Mouse (Mus musculus): Measurements from ENCODE around the gene Pth1r. TPM values are rescaled to one million over a fixed set of nuclear protein-coding genes. Genes with fewer than 3 reads are reported as not detected.

Pth1r gene
- total RNA-seq, 2 experiments from 2014 or later = not detected

DNA sequence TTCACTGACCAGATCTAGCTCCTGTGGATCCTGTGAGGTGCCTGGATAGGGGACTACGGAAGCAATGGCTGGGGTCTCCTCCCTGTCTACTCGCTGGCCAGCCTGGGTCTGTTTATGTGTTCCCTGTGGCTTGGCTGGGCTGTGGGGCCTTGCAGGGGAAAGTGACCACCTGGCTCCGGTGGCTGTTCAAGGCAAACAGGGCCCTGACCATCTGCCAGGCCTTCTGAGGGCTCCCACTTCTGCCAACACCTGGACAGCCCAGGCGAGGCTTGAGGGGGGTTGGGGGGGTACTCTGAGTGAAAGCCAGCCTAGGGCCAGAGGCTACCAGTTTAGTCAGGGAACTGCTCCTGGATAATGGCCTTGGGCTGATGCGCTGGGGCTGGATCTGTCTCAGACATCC, 27.0 kb downstream of the Pth1r start:
- no peak for ATAC-seq (replicated peaks; ENCODE audit: low FRiP score, poor library complexity, severe bottlenecking)

GRCm38 (mm10) chr9:110718810-110719209, 28.1 kb downstream of the Pth1r start:
- ATAC-seq (replicated peaks; ENCODE audit: low FRiP score, poor library complexity, severe bottlenecking) = no peak

GRCm38 (mm10) chr9:110718071-110718470, 28.9 kb downstream of the Pth1r start:
- ATAC-seq (replicated peaks; ENCODE audit: low FRiP score, poor library complexity, severe bottlenecking) = no peak

GRCm38 (mm10) chr9:110716775-110717174, 30.2 kb downstream of the Pth1r start:
- ATAC-seq (replicated peaks; ENCODE audit: low FRiP score, poor library complexity, severe bottlenecking) = peak; percentile 47; the same call in 1 of the 2 replicates

GRCm38 (mm10) chr9:110715426-110715825, 31.5 kb downstream of the Pth1r start:
- no peak for ATAC-seq (replicated peaks; ENCODE audit: low FRiP score, poor library complexity, severe bottlenecking)

GRCm38 (mm10) chr9:110713389-110713788, 33.6 kb downstream of the Pth1r start:
- ATAC-seq (replicated peaks; ENCODE audit: low FRiP score, poor library complexity, severe bottlenecking) = no peak

DNA sequence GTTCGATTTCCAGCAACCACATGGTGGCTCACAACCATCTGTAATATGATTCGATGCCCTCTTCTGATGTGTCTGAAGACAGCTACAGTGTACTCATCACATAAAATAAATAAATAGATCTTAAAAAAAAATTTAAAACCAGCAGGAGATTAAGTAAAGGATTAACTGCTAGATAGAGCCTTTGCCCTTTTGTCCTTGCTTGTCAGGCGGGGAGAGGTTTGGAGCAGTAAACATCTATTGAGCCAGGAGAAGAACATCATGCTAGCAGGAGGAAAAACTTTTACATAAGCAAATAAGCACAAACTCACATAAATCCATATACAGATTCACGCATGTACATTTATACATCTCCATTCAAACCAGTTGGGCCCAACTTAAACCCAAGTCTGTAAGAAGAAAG, 34.4 kb downstream of the Pth1r start:
- ATAC-seq (replicated peaks; ENCODE audit: low FRiP score, poor library complexity, severe bottlenecking) = no peak

- ATAC-seq (replicated peaks; ENCODE audit: low FRiP score, poor library complexity, severe bottlenecking) = no peak
Observed at GRCm38 (mm10) chr9:110711996-110712395, 34.9 kb downstream of the Pth1r start.

DNA sequence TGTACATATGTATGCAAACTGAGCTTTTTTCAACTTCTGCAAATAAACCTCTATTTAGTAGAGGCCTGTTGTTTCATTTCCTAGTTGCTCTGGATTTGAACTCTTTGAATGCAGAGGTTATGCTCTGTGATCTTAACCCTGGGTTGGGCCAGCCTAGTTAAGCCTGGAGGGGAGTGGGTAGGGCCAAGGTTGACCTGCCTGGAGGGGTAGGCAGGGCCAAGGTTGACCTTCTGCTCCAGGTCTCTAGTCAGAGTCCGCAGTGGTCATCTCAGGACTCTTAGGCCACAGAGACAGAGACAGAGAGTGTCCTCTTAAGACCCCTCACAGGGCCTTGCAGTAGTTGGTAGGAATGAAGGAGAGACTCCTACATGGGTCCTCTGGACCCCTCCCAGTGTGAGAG, 35.4 kb downstream of the Pth1r start:
- ATAC-seq (replicated peaks; ENCODE audit: low FRiP score, poor library complexity, severe bottlenecking) = no peak

GRCm38 (mm10) chr9:110709640-110710258, 37.2 kb downstream of the Pth1r start:
- peak; percentile 92 for ATAC-seq (replicated peaks; ENCODE audit: low FRiP score, poor library complexity, severe bottlenecking)

- no peak for ATAC-seq (replicated peaks; ENCODE audit: low FRiP score, poor library complexity, severe bottlenecking)
Observed at GRCm38 (mm10) chr9:110706784-110707183, 40.2 kb downstream of the Pth1r start.

DNA sequence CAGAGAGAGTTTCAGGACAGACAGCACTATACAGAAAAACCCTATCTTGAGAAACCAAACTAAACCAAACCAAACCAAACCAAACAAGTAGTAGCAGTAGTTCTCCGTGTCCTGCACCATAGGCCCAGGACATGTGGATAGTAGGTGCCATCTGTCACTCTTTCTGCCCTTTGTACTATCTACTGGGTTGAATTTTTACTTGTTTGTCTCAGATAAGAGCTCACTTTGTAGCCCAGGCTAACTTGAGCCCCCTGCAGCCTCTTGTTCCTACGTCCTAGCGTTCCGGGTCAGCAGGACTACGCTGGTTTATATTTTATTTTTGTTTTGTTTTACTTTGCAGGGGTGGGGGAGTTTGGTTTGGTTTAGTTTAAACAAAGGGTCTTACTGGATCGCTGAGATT, 43.0 kb downstream of the Pth1r start:
- no peak for ATAC-seq (replicated peaks; ENCODE audit: low FRiP score, poor library complexity, severe bottlenecking)

- no peak for ATAC-seq (replicated peaks; ENCODE audit: low FRiP score, poor library complexity, severe bottlenecking)
Observed at GRCm38 (mm10) chr9:110702848-110703247, 44.1 kb downstream of the Pth1r start.

DNA sequence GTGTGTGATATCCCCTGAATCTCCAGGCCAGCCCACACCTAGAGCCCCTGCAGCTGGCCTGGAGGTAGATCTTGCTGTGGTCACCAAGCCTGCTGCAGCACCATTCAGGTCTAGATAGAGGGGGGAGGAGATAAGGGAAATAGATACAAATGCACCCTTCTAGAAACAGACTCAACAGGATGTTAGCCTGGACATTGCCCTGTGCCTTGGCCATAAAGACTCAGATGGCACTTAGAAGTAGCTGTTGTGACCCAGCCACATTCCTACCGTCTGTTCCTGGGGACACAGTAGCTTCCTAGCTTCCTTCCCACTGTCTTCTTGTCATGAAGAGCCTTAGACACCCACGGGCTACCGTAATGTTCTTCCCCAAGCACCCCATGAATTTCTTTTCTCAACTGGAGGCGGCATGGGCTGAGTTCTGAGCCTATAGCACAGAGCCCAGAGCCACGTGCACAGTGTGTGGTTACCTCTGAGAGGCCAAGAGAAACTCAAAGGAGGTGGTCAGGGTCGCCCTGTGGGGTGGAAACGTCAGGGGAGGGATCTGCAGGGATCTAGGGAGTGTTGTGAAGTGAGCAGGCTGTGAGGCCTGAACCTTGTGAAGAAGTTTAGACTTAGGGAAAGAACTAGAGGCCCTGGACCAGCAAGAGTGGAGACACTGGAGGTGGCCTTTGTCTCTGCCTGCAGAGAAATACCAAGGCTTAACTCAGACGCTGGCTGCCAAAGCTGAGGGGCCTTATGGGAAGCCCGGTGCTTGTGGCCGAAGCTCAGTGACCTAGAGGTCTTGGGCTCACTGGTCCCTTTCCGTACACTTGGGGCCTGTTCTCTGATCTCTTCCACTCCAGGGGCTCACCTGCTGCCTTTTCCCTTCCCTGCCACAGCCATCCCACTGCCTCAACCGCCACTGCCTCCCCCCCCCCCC, 45.6 kb downstream of the Pth1r start:
- ATAC-seq (replicated peaks; ENCODE audit: low FRiP score, poor library complexity, severe bottlenecking) = no peak

DNA sequence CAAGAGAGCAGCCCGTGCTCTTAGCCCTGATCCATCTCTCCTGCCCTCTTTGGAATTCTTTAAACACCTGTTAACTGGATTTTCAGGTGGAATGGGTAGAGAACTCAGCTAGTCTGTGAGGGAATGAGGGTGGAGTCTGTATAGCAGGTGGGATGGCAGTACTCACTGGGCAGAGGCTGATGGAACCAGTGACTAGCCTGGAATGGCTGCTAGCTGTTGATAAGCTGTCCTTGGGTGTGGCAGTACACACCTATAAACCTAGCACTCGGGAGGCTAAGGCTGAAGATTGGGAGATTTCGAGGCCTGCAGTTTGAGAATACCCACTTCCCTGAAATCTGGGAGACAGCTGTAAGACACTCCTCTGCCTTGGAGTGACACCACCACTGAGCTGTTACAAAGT, 47.4 kb downstream of the Pth1r start:
- ATAC-seq (replicated peaks; ENCODE audit: low FRiP score, poor library complexity, severe bottlenecking) = peak; percentile 95

- ATAC-seq (replicated peaks; ENCODE audit: low FRiP score, poor library complexity, severe bottlenecking) = no peak
Observed at GRCm38 (mm10) chr9:110697465-110697864, 49.5 kb downstream of the Pth1r start.

- no peak for ATAC-seq (replicated peaks; ENCODE audit: low FRiP score, poor library complexity, severe bottlenecking)
Observed at GRCm38 (mm10) chr9:110696427-110696826, 50.5 kb downstream of the Pth1r start.

DNA sequence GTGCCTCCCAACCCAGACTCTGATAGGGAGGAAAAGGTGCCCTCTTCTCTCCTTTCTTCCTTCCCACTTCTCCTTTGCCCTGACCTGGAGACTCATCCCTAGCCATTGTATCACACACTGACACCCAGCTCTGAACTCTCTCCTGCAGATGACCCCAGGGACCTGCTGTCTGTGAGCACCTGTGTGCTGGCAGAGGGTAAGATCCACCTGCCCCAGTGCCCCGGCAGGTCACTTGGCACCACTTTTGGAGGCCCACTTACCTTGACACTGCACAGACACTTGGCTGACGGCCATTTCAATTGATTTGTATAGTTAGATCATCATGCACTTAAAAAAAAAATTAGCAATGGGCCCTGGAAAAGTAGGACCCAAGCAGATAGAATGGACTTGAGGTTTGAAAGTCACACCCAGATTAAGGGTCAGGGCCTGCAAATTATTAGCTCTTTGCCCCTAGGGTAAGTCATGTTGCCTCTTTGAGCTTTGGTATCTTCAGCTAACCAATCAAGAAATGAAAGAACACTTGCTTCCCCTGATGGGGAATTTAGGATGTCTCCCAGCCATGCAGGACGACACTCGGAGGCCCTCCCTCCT, 51.7 kb downstream of the Pth1r start:
- no peak for ATAC-seq (replicated peaks; ENCODE audit: low FRiP score, poor library complexity, severe bottlenecking)

DNA sequence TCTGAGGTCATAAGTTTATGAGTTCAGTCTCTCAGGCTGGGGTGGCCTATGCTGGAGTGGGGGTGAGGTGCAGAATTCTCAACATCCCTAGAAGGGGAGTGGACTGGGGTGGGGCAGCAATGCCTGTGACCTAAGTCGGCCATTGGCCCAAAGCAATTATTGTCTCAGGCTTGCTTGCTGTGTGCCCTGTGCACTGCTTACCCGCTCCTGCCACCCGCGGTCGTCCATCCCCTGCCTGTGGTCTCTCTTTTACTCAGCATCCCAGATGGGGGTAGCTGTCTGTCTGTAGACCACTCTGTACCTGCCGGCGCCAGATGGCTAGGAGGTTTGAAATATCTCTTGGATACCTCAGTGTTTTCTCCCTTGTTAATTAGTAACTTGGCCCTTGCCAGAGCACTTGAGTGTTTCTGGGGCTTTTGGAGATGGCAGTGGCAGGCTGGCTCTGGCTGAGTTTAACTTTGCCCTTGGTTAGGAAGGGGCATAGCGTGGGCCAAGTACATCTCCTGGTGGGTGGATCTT, 57.6 kb downstream of the Pth1r start:
- ATAC-seq (replicated peaks; ENCODE audit: low FRiP score, poor library complexity, severe bottlenecking) = no peak

GRCm38 (mm10) chr9:110687846-110688245, 59.1 kb downstream of the Pth1r start:
- no peak for ATAC-seq (replicated peaks; ENCODE audit: low FRiP score, poor library complexity, severe bottlenecking)

DNA sequence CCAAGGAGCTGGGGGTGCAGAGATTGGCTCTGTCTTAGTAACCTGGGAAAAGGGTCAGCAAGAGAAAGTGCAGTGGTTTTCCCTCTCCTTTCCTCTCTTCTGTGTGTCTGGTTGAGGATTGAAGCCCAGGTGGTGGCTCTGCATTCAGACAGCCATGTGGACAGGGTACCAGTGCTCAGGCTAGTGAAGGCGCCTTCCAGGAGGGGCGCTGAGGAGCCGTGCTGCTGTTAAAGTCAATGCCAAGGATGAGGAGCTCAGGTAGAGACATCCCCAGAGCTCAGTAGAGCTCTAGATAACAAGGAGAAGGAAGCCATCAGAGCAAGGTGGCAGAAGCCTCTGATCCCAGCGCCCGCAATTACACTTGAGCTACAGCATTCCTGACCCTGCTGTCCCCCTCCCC, 59.9 kb downstream of the Pth1r start:
- no peak for ATAC-seq (replicated peaks; ENCODE audit: low FRiP score, poor library complexity, severe bottlenecking)

All from erythroblast, adult 5-6 weeks (primary cell).